Mouse (Mus musculus) liver, adult 2 months (tissue): Measurements from ENCODE around the gene Wdr20. TPM values are rescaled to one million over a fixed set of nuclear protein-coding genes. Genes with fewer than 3 reads are reported as not detected.

Experiments used
- DNase-seq: peaks from one replicate; pipeline ENCODE4 v3.0.0-alpha.2; 2011; ENCODE audit warnings: low read depth, low spot score; ENCODE audit errors: extremely low read depth
- H3K27ac ChIP-seq: fragments of 200-500 bp; replicated peaks from 2 replicates; pipeline ENCODE4 v1.5.1; 2012; ENCODE audit warnings: low read depth, mild to moderate bottlenecking, control low read depth, inconsistent platforms, low read length; ENCODE audit not compliant: insufficient read depth
- H3K27me3 ChIP-seq: fragments of 200-500 bp; 2 replicates; pipeline ENCODE4 v1.6.1; 2012; ENCODE audit warnings: mild to moderate bottlenecking, moderate library complexity, low read length, inconsistent platforms; ENCODE audit not compliant: control insufficient read depth, insufficient read depth
- H3K36me3 ChIP-seq: fragments of 200-500 bp; 2 replicates; pipeline ENCODE4 v1.6.1; 2012; ENCODE audit warnings: low read length, inconsistent platforms; ENCODE audit not compliant: control insufficient read depth, insufficient read depth
- H3K4me1 ChIP-seq: fragments of 200-500 bp; 2 replicates; pipeline ENCODE4 v1.6.1; 2011; ENCODE audit warnings: low read length; ENCODE audit not compliant: control insufficient read depth, insufficient read depth
- H3K4me3 ChIP-seq: fragments of 200-500 bp; 2 replicates; pipeline ENCODE4 v1.5.1; 2011; ENCODE audit warnings: low read depth, mild to moderate bottlenecking, control low read depth, low read length, moderate library complexity; ENCODE audit not compliant: insufficient read depth
- H3K79me2 ChIP-seq: fragments of 200-500 bp; 2 replicates; pipeline ENCODE4 v1.6.1; 2012; ENCODE audit warnings: inconsistent platforms, mild to moderate bottlenecking, low read length, moderate library complexity; ENCODE audit not compliant: control insufficient read depth, insufficient read depth
- H3K9ac ChIP-seq: fragments of 200-500 bp; 2 replicates; pipeline ENCODE4 v1.6.1; 2012; ENCODE audit warnings: low read depth, mild to moderate bottlenecking, control low read depth, inconsistent platforms, low read length
- CTCF ChIP-seq: fragments of 200-500 bp; IDR thresholded peaks from 2 replicates; pipeline ENCODE4 v1.5.1; 2011; ENCODE audit warnings: low read depth, low read length, control low read depth
- POLR2A ChIP-seq: fragments of 200-500 bp; IDR thresholded peaks from 2 replicates; pipeline ENCODE4 v1.6.1; 2011; ENCODE audit warnings: low read length, control low read depth; ENCODE audit not compliant: insufficient read depth; ENCODE audit errors: extremely low read depth
- WGBS: fragments of 180-500 bp; shearing (Covaris S2); methylation state at CpG from one replicate; pipeline ENCODE4 v1.1.7; 2018; 5-methylcytosine and 5-hydroxymethylcytosine counted together
- polyA plus RNA-seq: library from polyadenylated mRNA; depleted of rRNA; stranded (reverse); fragments of >200 nt; gene quantifications from 2 replicates; pipeline ENCODE4 v1.2.3, GENCODE M21; 2012
- total RNA-seq: library from RNA; depleted of rRNA; stranded (reverse); fragments of >200 nt; gene quantifications from 2 replicates; pipeline ENCODE4 v1.2.3, GENCODE M21; 2014

Wdr20 gene
- total and polyA plus RNA-seq, 2 experiments = 16.5 to 21.0 TPM

- no peak overlapping the region for H3K4me3 ChIP-seq
- H3K4me1 ChIP-seq = no peaks in the 10 kb centered on the region; the same call in 1 of the 2 replicates
- no peak for TF ChIP-seq POLR2A
- WGBS = 92% methylated on average over 2 of the region's 2 CpGs
- H3K27ac ChIP-seq = no peak overlapping the region
- H3K9ac ChIP-seq = no peak overlapping the region
- H3K27me3 ChIP-seq = no peaks in the 10 kb centered on the region
- peaks cover 12% of the 10 kb centered on the region; the same call in 1 of the 2 replicates for H3K36me3 ChIP-seq
- H3K79me2 ChIP-seq = peaks cover 15% of the 10 kb centered on the region; the same call in 1 of the 2 replicates
- no peak for DNase-seq
Observed at GRCm38 (mm10) chr12:110784211-110784610, 46.5 kb downstream of the Wdr20 start.

GRCm38 (mm10) chr12:110786243-110786642 is 48.5 kb downstream of the Wdr20 start:
- TF ChIP-seq CTCF (no peak), POLR2A (no peak)
- H3K4me1 ChIP-seq = no peaks in the 10 kb centered on the region
- no peaks in the 10 kb centered on the region for H3K27me3 ChIP-seq
- no peak overlapping the region for H3K4me3 ChIP-seq
- WGBS = 82% methylated on average over 4 of the region's 4 CpGs
- no peaks in the 10 kb centered on the region; the same call in 1 of the 2 replicates for H3K36me3 ChIP-seq
- no peak for DNase-seq
- H3K27ac ChIP-seq = no peak overlapping the region
- no peak overlapping the region for H3K9ac ChIP-seq
- peaks cover 12% of the 10 kb centered on the region; the same call in 1 of the 2 replicates for H3K79me2 ChIP-seq

GRCm38 (mm10) chr12:110790580-110790979 is 52.8 kb downstream of the Wdr20 start:
- TF ChIP-seq CTCF = no peak
- H3K27ac ChIP-seq = no peak overlapping the region
- over 99% methylated on average over 4 of the region's 4 CpGs for WGBS

GRCm38 (mm10) chr12:110791026-110791425 is 53.3 kb downstream of the Wdr20 start:
- Histone ChIP-seq H3K27me3 (no peaks in the 10 kb centered on the region), H3K4me1 (no peaks in the 10 kb centered on the region), H3K36me3 (no peaks in the 10 kb centered on the region), H3K27ac (no peak overlapping the region), H3K4me3 (no peak overlapping the region), H3K9ac (no peak overlapping the region), H3K79me2 (0 out of 2 replicates have a peak, but pooled peaks cover 5% of the 10 kb centered on the region)
- DNase-seq = no peak
- TF ChIP-seq POLR2A = no peak
- TF ChIP-seq CTCF = no peak
- WGBS = 80% methylated on average over 8 of the region's 8 CpGs

More at GRCm38 (mm10) chr12:110790580-110790979, 52.8 kb downstream of the Wdr20 start:
- 0 out of 2 replicates have a peak, but pooled peaks cover 5% of the 10 kb centered on the region for H3K79me2 ChIP-seq
- H3K27me3 ChIP-seq = no peaks in the 10 kb centered on the region
- H3K36me3 ChIP-seq = no peaks in the 10 kb centered on the region; the same call in 1 of the 2 replicates
- no peaks in the 10 kb centered on the region for H3K4me1 ChIP-seq
- no peak overlapping the region for H3K9ac ChIP-seq
- no peak overlapping the region for H3K4me3 ChIP-seq
- DNase-seq = no peak

- no peak for DNase-seq
- TF ChIP-seq CTCF = no peak
- no peak for TF ChIP-seq POLR2A
Observed at GRCm38 (mm10) chr12:110795035-110795434, 57.3 kb downstream of the Wdr20 start.

GRCm38 (mm10) chr12:110796748-110797147 is 59.0 kb downstream of the Wdr20 start:
- no peak for DNase-seq
- no peak overlapping the region for H3K4me3 ChIP-seq
- TF ChIP-seq POLR2A = no peak
- TF ChIP-seq CTCF = no peak
- H3K27ac ChIP-seq = no peak overlapping the region
- 0 out of 2 replicates have a peak, but pooled peaks cover 3% of the 10 kb centered on the region for H3K79me2 ChIP-seq
- WGBS = 77% methylated on average over 6 of the region's 6 CpGs
- H3K36me3 ChIP-seq = no peaks in the 10 kb centered on the region
- H3K27me3 ChIP-seq = no peaks in the 10 kb centered on the region
- no peaks in the 10 kb centered on the region for H3K4me1 ChIP-seq
- H3K9ac ChIP-seq = no peak overlapping the region

More at GRCm38 (mm10) chr12:110795035-110795434, 57.3 kb downstream of the Wdr20 start:
- no peak overlapping the region for H3K27ac ChIP-seq
- H3K4me1 ChIP-seq = no peaks in the 10 kb centered on the region
- H3K9ac ChIP-seq = no peak overlapping the region
- no peaks in the 10 kb centered on the region for H3K27me3 ChIP-seq
- H3K79me2 ChIP-seq = 0 out of 2 replicates have a peak, but pooled peaks cover 3% of the 10 kb centered on the region
- H3K4me3 ChIP-seq = no peak overlapping the region
- 92% methylated on average over 6 of the region's 6 CpGs for WGBS
- no peaks in the 10 kb centered on the region for H3K36me3 ChIP-seq
